Comparison of ENCODE assay signal across 8 mouse cellular contexts in the genomic region with DNA sequence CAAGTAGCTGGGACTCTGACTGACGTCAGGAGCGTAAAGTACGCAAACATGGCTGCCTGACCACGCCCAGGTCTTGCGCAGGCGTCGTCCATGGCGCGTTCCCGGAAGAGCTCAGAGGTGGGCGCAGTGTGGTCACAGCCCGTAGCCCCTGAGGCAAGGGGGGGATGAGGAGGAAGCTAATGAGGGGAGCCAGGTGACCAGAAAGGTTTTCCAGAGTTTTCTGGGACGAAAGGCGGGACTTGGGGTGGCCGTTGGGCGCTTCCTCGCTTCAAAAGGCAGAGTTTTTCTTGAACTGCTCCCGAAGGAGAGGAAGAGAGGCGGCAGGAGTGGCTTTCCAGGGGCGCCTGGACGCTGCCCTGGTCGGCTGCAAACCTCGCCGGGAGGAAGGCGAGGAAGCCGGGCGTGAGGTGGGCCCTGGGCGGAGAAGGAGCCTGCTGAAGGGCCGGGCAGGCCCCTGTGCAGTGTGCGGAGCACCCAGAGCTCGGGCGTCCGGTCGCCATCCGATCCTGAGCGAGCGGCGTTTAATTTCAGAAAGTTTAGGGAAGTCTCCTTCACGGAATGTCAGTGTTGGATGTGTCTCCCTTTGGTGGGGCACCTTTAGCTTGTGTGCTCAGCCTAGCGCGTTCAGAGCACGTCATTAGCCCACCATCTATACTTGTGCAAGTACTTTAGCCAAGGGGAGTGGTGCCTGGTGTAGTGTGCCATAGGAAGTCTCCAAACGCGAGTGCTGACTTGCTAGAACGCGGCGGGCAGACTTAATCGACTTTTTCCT. TPM values are rescaled to one million over a fixed set of nuclear protein-coding genes. Genes with fewer than 3 reads are reported as not detected.
DNase-seq lines count a peak whose midpoint lies in the region; ATAC-seq lines count a peak whose summit lies in the region.

A gene (plus strand): TSS at position 33 of the 772 bp plus-strand sequence.

- DNase-seq in R1 (ENCODE audit: low read depth, low spot score) = peak; percentile 93
- DNase-seq in cerebellum, postnatal 25 days = peak; percentile 86 to 91
- peak; percentile 85 to 90 for DNase-seq in frontal cortex, postnatal 36 days (ENCODE audit: low spot score in 2 of 2)
- peak; percentile 77 for DNase-seq in left cerebral cortex, adult 11 months (ENCODE audit: low spot score)
- DNase-seq in lung, postnatal 4 days = peak; percentile 89 to 92
- peak; percentile 78 for DNase-seq in retina, postnatal 7 days (ENCODE audit: low read depth, low spot score)
- peak; percentile 70 for DNase-seq in urinary bladder, adult 2 months (ENCODE audit: low spot score)

- peak within 1 kb of the TSS; percentile 86 for H3K27ac ChIP-seq in hindbrain, embryonic 15.5 days (replicated peaks)

- peak within 1 kb of the TSS; percentile 81 for H3K4me3 ChIP-seq in hindbrain, embryonic 15.5 days

- 1% methylated on average over 48 of the region's 48 CpGs for WGBS in hindbrain, embryonic 15.5 days

- peak within 1 kb of the TSS; percentile 74 for H3K4me2 ChIP-seq in hindbrain, embryonic 15.5 days

- no peaks in the 10 kb centered on the region for H3K9me3 ChIP-seq in hindbrain, embryonic 15.5 days

- 0 out of 2 replicates have a peak, but pooled peaks cover 4% of the 10 kb centered on the region for H3K36me3 ChIP-seq in hindbrain, embryonic 15.5 days

- H3K9ac ChIP-seq in hindbrain, embryonic 15.5 days = peak within 1 kb of the TSS; percentile 80

- peaks cover 4% of the 10 kb centered on the region; the same call in 1 of the 2 replicates for H3K4me1 ChIP-seq in hindbrain, embryonic 15.5 days (replicated peaks)

- peak; percentile 98 for ATAC-seq in hindbrain, embryonic 15.5 days (ENCODE audit: low FRiP score, low read depth)

- 0 out of 2 replicates have a peak, but pooled peaks cover 2% of the 10 kb centered on the region for H3K27me3 ChIP-seq in hindbrain, embryonic 15.5 days

RNA-seq across cellular contexts. Expression of the gene that starts here (rescaled TPM):
- polyA plus RNA-seq in hindbrain, embryonic 15.5 days (2015; fragmentation: Nextera tagmentation; extraction: Ambion mirVana) = 35.6 and 39.1 TPM in 2 replicates
- polyA plus RNA-seq in urinary bladder, adult 2 months (2012; rRNA removed) = 45.6 and 57.9 TPM in 2 replicates

Comparison
In these comparisons a context has a peak if more than half of its experiments do, and no peak if none do; other contexts are left out.
1. Peak in every context shown above with its lines: DNase-seq, ATAC-seq, H3K4me3 ChIP-seq and H3K27ac ChIP-seq.